Mouse (Mus musculus): ENCODE measurements at regions not wholly inside any gene's neighbourhood (a gene's known extent, or its start where the extent isn't known, plus 50 kb on each side); places are given as distances from the start of the nearest gene placed in this dataset.

DNA sequence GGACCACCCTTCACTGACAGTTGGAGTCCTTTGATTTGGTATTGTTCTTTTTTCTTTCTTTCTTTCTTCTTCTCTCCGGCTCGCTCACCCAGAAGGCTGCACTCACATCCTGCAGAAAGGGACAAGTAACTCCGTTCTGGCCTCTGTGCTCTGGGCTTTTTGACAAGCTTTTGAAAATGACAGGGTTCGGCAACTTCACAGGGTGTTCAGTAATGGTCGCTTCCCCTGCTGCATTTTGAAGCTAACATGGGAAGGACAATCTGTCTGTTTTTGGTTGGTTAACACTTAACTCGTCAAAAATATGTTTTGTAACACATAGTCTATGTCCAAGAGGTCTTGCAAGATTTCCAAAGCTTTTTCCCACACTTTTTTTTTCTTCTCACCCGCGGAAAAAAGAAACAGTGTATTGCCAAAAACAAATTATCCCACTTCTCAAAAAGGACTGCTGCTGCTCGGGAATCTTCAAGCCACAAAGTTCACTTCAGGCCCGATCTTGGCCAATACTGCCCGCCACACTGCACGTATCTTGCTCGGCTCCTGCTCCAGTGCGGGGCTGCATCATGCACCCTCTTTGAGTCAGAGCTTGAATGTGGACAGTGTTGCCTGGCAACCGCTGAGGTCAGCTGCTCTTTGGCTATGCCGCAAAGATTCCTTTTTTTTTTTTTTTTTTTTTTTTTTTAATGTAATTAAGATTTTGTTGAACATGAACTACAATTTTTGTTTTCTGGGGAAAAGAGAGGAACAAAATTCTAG lies 209.4 kb upstream of the Inhba start:
- DNase-seq: no peak

GRCm38 (mm10) chr13:15803965-15804364 lies 207.7 kb upstream of the Inhba start:
- no peak for DNase-seq

DNA sequence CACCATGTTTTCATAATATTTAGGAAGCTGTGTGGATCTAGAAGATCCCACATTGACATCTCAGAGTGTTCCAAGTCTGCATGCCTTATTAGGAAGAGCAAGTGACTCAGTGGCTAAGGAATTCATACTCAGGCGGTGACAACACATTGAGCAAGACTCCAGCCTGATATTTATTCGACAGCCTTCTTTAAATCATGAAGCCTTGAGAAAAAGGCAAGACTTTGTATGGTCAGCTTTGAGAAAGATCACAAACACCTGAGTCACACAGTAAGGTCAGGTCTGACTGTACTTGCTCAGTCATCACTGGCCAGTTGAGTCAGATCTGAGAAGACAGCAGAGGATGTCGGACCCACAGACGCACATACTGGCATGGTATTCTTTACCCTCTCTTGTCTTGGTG lies 204.7 kb upstream of the Inhba start:
- DNase-seq: no peak

DNA sequence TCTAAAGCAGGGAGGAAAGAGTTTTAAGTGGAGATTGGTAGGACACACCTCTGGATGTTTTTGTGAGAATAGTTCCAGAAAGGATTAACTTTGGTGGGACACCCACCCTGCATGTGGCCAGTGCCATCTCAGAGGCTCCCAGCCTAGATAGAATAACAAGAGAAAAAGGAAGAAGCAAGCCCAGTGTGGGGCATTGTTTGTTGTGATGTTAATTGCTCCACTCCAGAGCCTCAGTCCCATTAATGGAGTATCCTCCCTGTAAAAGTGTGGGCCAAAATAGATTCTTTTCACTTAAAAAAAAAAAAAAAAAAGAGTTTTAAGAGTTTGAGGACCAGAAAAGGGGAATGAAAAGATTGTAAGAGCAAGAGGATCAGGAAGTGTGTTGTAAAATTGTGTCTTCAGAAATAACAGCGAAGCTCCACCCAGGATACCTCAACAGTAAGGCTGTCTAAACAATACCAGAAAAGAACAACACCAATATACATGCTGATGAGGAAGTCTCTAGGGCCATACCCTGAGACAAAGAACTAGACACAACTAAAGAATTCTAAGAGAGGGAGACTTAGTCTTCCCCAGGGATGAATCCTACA lies 189.3 kb upstream of the Inhba start:
- DNase-seq: no peak

DNA sequence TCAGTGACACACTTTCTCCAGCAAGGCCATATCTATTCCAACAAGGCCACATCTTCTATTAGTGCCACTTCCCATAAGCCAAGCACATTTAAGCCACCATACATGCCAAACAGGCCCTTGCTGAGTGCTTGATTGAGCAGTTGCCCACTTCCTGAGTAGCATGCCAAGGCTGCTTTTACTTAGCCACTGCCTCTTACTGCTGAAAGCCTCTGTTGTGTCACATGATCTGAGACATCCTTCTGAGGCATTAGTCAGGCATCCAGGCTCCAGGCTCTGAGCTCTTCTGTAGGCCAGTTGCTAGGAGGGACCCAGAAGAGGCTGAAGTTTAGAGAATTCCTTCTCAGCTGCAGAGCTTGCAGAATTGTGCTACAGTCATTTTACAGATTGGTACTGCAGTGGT lies 165.8 kb upstream of the Inhba start:
- peak; percentile 5 for DNase-seq

DNA sequence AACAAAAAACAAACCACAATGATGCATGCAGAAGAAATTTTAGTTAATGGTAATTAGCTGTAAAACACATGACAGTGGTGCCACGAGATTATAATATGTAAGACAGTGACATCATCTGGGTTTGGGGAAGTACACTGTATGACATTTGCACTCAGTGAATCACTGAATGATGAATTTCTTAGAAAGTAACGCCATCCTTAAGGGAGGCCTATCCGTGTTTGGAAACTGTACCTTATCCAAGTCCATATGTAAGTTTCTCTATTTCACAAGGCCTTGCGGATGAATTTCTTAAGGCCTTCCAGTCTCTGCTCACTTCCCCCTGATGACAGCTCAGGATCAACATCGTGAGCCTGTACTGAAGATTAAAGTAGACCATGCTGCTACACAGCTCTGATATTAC lies 163.6 kb upstream of the Inhba start:
- DNase-seq: no peak

DNA sequence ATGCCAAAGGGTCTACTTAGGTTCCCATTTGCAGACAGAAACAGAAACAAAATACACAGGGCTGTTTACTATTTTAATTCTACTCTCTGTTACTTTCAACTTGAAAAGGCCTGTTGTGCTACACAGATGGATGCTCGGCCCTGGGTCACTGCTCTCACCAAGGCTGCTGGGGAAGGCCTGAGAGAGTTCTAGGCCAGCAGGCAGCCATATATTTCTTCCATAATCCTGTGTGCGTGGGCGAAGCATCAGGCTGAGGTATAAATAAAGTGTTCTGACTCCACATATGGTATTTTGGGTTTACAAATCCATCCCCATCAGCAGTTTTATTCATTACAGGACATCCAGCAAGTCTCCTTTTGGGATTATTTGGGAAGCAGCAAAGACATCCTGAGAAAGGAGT lies 162.5 kb upstream of the Inhba start:
- DNase-seq: no peak

GRCm38 (mm10) chr13:15850358-15850757 lies 161.3 kb upstream of the Inhba start:
- DNase-seq: no peak

DNA sequence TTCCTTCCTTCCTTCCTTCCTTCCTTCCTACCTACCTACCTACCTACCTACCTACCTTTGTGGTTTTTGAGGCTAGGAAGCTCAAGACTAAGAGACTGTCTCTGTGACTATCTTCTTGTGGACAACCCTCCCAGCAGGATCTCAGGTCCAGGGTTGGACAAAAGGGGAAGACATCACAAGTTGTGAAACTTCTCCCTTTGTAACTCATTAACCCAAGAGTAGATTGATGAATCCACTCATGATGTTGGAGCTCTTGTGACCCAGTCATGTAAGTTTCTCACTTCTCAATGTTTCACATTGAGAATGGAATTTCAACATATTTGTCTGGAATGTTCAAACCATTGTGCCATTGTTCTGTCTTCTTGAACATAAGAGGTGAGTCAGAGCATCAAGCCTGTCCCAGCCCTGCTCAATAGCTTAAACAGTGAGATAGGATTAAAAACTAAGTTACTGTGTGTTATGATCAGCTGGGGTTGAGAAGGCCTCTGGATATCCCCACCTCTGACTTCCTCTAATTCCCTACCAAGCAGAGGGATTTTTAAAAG lies 158.6 kb upstream of the Inhba start:
- no peak for DNase-seq

- no peak for DNase-seq
Observed at GRCm38 (mm10) chr13:15862941-15863340, 148.7 kb upstream of the Inhba start.

DNA sequence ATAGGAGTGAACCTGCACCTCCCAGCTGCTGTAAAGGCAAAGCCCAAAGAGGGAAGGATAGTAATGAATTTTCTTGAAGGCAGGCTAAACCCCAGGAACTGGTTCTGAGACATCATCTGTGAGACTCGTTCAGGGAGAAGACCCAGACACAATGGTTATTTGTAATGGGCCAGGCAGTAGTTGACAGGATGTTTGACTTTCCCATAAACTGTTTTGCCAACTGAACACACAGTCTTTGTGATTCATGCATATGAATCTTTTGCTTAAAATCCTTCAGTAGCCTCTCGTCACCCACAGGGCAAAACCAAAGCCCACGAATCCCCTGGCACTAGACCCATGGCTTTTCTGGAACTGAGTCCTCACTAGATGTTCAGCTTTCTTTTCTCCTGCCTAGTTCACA lies 148.3 kb upstream of the Inhba start:
- DNase-seq: no peak

GRCm38 (mm10) chr13:15867046-15867561 lies 144.5 kb upstream of the Inhba start:
- DNase-seq: no peak

DNA sequence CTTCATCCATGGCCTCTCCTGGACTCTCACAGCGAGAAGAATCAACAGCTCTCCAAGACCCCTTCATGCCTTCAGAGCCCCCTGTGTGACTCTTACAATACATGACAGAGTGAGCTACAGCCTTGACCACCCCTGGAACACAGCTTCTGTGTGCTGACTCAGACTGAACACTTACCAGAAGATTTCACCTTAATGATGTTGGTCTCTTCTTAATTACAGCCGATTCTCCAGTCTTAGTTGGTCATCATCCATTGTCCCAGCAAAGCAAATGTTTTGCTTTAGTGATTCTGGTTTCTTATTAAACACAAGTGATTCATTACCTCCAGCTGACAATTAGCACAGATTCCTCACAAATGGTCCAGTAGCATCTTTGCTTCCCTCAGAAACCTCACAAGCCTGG lies 134.0 kb upstream of the Inhba start:
- no peak for DNase-seq

DNA sequence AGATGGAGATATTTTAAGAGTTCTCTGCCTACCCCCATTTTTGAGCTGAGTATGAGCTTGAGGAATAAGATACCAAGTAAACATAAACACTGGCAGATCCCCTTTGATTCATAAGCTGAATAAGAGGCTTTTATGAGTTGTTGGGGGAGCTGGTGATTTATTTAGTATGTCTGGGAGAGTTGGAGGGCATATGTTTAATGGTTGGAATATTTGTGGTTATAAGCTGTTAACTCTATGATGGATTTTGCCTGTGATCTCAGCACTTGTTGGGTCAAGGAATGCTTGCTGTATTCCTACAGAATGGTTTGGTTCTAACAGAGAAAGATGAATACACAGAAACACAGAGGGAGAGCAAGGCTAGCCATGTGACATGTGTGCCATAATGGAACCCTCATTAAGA lies 132.1 kb upstream of the Inhba start:
- no peak for DNase-seq

DNA sequence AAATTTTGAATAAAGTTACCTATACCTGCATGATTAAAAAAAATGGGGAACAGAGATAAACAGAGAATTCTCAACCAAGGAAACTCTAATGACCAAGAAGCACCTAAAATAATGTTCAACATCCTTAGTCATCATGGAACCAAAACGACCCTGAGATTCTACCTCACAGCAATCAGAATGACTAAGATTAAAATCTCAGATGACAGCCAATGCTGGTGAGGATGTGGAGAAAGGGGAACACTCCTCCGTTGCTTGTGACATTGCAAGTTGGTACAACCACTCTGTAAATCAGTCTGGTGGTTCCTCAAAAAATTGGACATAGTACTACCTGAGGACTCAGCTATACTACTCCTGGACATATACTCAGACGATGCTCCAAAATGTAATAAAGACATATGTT lies 120.9 kb upstream of the Inhba start:
- DNase-seq: no peak

- DNase-seq: no peak
Observed at GRCm38 (mm10) chr13:15891403-15891802, 120.2 kb upstream of the Inhba start.

DNA sequence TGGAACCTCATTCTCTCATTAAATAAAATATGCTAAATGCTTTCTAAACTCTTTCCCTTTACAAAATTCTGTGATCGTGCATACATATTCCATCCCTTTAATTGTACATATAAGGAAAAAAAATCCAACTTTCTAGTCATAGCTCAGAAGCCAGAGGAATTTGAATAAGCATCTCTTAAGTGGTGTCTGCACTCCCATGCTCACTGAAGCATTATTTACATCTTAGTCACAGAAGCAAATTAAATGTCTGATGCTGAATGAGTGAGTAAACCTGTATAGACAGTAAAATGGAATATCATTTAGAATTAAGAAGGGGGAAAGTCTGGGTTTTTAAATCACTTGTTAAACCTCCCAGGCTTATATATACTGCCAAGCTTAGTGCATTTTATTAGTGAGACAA lies 113.5 kb upstream of the Inhba start:
- DNase-seq: no peak

- no peak for DNase-seq
Observed at GRCm38 (mm10) chr13:15901710-15902675, 109.7 kb upstream of the Inhba start.

DNA sequence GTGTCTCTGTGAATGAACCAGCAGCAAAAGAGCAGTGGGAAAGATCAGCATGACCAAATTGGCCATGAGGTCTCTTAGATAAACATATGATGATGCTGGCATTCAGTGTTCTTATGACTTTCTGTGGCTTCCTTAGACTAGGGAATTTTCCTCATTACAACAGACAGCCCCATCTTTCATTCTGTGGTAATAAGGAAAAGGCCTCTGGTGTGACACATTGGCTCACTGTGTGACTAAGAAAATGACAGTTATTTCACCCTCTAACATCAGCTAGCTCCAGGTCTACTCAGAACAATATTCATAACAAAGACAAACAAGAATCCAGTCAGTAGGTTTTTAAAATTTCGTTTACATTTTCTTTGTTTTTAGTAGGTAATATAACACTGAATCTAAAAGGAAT lies 103.8 kb upstream of the Inhba start:
- DNase-seq: no peak

DNA sequence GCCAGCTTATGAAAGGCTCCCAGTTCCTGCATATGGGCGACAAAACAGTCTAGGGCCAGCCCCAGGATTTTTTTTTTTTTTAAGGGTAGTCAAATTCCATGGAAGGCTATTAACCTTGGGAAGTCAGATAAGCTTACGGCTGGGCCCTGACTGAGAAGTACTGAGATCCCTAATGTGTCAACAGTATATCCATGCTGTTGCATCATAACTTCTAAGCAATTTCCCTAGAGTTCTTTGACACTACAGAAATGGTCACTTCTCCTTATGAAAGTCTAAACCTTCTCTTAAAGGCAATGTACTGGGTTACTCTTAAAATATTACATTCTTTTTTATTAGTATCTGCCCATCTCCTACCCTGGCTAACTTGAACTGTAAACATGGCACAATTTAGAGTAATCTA lies 101.1 kb upstream of the Inhba start:
- no peak for DNase-seq

- no peak for DNase-seq
Observed at GRCm38 (mm10) chr13:15911263-15911662, 100.4 kb upstream of the Inhba start.

DNA sequence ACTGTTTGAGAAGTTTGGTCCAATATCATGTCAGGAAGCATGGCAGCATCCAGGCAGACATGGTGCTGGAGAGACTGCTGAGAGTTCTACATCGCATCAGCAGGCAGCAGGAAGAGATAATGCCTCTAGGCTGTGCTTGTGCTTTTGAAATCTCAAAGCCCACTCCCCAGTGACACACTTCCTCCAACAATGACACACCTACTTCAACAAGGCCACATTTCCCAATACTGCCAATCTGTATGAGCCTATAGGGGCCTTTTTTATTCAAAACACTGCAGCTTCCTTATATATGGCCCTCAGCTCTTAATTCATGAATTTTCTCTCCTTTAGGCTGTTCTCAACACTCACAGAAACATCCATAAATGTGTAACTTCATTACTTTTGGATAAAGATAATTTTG lies 97.4 kb upstream of the Inhba start:
- no peak for DNase-seq

- DNase-seq: no peak
Observed at GRCm38 (mm10) chr13:15929890-15930289, 81.8 kb upstream of the Inhba start.
